Mouse (Mus musculus) kidney, postnatal 14 days (tissue): ENCODE results near the gene Ets1.

Experiments used
- DNase-seq: peaks from one replicate; pipeline ENCODE4 v3.0.0; 2022; ENCODE audit warnings: mixed read lengths

Gene Ets1

DNA sequence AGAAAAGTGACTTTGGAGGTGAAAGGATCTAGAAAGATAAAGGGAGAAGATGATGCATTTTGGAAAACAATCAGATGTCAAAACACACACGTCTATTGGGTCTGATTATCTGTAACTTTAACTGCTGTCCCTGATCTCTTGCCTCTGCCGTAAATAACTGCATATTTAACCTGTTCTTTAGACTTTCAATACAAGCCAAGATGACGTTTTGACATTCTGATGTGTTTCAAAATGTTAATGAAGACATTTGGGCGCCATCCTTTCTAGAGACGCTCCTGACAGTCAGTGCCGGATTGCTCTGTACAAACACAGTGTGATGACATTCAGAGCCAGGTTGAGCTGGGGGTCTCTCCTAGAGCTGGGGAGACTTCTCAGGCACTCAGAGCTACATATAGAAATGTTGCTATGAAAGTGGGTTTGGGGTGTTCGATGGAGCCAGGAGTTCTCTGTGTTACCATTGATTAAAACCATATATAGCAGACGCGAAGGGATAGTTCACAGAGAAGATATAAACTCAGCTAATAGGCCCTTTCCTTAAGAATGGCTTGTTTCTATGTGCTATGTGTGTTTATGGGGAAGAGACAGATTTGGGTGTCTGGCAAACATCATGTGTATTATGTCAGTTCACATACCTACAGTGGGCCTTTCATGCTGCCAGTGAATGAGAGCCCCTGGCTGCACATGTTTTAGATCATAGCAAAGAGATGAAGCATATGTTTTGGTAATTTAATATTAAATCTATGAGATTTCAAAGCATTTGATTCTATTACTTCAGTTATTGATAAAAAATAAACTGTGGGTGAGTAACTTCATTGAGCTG, 61.5 kb downstream of the Ets1 start:
- DNase-seq: no peak

DNA sequence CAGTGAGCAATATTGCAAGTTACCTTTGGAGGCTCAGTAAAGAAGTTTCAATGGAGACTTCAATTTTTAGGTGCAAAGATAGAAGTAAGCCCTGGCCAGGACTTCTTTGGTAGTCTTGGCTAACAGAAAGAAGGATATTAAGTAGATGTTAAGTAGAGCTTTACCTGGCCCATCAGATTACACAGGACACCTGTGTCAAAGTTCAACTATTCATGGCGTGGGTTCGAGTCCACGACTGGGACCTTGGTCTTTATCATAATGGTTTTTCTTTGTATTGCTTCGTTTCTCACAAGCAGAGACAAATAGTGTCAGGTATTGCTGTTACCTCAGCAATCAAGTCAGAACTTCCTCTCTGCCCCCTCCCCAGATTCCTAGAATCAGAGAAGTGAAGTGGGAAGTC, 62.7 kb downstream of the Ets1 start:
- no peak for DNase-seq

DNA sequence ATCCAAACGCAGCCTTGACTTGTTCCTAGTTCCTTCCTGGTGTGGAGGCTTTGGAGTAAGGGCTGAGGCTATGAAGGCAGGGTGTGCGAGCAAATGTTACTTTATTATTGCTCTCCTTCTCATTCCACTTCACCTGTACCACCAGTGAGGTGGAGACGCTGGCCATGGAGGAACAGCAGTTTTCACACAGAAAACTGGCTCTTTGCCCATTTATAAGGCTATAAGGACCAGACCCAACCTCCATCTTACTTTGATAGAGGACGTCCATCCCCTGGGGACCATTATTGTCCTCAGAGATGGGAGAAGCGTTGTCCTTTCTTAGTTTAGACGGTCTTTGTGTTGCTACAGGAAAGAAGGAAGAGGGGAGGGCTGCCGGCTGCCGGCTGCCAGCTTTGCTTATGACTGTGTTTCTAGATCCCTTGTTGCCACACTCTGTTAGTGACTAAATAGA, 63.4 kb downstream of the Ets1 start:
- DNase-seq: no peak

DNA sequence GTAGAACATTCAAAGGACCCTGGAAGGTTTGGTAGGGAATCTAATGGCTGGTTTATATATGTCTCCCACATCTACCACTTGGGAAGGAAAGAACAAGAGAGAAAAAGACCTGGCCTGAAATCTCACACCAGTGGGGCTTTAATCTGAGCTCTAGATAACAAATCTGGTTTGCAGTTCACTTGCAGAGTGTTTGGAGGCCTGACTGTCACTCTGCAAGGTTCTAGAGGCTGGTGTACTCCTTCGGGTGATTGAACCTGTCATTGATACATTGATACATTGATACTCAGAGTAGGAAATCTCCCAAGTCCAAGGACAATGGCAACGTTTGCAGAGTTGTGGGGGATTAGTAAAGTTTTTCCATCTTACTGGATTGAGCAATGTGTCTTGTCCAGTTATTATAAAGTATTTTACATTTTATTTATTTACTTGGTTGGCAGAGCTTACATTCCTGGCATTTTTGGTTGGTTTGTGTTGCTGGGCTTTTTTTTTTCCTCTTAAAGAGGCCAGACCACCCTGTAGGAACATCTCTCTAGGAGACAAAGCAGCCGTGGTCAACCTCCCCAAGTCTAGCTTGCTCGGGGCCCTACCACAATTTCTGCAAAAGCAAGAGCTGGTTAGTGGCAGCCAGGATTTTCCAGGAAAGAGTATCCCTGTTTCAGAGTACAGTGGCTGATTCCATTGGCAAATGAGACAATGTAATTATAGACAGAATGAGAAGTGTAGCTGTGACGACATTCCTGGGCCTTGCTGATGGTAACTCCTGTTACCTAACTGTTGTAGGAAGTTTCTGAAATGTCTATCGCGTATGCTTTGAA, 64.3 kb downstream of the Ets1 start:
- DNase-seq: no peak

DNA sequence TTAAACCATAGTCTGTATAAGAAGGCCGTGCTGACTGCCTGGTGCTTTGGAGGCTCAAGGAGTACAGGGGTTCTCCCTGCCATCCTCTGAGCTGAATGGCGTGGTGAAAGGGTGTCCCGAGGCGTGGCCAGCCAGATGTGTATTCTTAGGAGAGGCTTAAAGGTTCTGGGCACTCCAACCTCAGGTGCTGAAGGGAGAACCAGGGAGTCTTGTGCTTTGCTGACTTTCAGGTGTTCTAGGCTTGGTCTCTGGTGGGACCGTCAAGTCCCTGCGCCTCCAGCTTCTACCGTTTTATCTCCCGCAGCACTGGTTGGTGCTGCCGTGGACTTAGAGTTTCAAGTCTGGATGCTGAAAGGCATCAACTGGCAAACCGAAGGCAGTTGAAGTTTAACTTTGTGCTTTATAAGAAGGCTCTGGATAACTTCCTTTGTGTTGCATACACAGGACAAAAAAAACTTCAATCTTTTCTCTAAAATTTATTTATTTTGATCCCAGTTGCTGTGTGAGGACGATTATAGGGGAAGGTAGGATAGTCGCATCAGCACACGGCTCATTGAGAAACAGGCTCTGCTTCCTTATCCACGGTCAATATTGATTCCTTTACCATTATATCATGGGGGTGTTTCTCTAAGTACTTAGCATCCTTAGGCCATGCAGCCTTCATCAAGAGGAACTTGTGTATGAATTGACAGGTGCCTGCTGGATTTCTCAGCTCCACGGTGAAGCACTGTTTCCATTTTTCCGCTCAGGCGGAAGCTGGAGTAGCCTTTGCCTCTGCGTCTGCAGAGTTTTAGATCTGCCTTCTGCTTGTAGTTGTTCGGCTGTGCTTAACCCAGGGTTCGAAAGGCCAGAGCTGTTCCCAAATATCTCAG, 65.3 kb downstream of the Ets1 start:
- DNase-seq: no peak

GRCm38 (mm10) chr9:32701998-32702305, 65.9 kb downstream of the Ets1 start:
- no peak for DNase-seq

- DNase-seq: no peak
These were observed 66.9 kb downstream of the Ets1 start for GRCm38 (mm10) chr9:32702836-32703395.

GRCm38 (mm10) chr9:32703976-32704745, 68.1 kb downstream of the Ets1 start:
- no peak for DNase-seq

GRCm38 (mm10) chr9:32705827-32706478, 69.9 kb downstream of the Ets1 start:
- no peak for DNase-seq

GRCm38 (mm10) chr9:32707436-32707835, 71.4 kb downstream of the Ets1 start:
- DNase-seq: no peak

GRCm38 (mm10) chr9:32708491-32708890, 72.5 kb downstream of the Ets1 start:
- no peak for DNase-seq

DNA sequence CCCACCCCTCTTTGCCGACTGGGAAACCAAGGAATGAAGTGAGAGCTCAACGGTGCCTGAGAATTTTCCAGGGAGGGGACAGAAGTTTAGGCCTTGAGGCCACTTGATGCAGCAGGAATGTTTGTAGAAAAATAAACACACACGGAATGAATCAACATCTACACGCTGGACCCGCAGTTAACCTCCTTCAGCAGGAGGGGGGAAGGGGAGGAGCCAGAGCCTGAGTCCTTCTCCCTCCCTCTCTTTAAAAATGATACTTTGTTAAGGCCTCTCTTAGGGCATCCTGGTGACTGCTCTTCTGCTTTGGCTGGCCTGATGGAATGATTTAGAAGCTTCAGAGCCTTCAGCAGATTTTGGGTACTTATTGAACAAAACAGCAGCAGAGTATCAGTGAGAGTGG, 73.3 kb downstream of the Ets1 start:
- DNase-seq: peak; percentile 66

- no peak for DNase-seq
These were observed 74.0 kb downstream of the Ets1 start for GRCm38 (mm10) chr9:32709764-32710734.

GRCm38 (mm10) chr9:32710987-32711652, 75.1 kb downstream of the Ets1 start:
- DNase-seq: no peak

- peak; percentile 65 for DNase-seq
These were observed 75.7 kb downstream of the Ets1 start for GRCm38 (mm10) chr9:32711768-32712167.

- DNase-seq: no peak
These were observed 76.4 kb downstream of the Ets1 start for GRCm38 (mm10) chr9:32712383-32712910.

DNA sequence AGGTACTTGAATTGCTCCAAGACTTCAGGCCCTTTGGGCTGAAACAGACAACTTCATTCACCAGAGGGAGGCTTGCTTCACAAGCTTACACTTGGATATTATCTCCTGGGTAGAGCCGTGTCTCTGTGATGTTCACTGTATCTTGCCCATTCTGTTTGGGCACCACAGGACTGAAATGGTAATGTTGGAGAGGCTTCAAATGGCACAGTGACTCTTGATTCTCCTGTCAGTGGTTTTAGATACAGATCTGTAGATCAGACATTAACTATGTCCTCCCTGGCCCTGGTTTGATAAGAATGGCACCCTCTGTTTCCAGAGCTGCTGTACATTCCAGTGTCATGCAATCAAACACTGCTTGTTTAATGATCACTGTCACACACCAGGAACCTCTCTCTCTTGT, 77.1 kb downstream of the Ets1 start:
- no peak for DNase-seq

DNA sequence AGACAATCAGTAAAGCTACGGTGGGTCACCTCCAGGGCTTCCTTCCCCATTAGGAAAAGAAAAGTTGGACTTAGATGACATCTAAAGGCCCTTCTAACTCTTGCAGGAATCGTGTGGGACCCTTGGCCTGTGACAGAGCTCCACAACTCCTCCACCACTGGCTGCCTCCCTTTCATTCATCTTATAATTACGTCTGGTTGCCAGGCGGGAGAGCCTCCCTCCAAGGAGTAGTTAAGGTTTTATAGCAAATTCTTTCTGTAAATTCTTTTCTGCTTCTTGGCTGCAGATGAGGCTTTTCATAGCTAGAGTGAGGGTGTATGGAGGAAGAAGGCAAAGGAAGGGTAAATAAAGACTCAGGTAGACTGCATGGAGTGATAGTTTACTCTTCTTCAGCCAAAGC, 77.8 kb downstream of the Ets1 start:
- DNase-seq: no peak

- no peak for DNase-seq
These were observed 78.5 kb downstream of the Ets1 start for GRCm38 (mm10) chr9:32714487-32714886.
